Mouse (Mus musculus) left cerebral cortex, adult 2 months (tissue): Measurements from ENCODE around the gene Fsip1. TPM values are rescaled to one million over a fixed set of nuclear protein-coding genes. Genes with fewer than 3 reads are reported as not detected.

Experiments used
- DNase-seq, 2 experiments: peaks; one replicate each; pipeline ENCODE4 v3.0.0; 2021 to 2022; ENCODE audit warnings: low spot score in 2 of 2, mixed read lengths in 1 of 2; ENCODE audit errors: extremely low spot score in 1 of 2
- H3K27ac ChIP-seq: fragments of 200-600 bp; 2 replicates; pipeline ENCODE4 v1.8.1; 2022
- H3K4me3 ChIP-seq: fragments of 200-600 bp; 2 replicates; pipeline ENCODE4 v1.8.1; 2022
- CTCF ChIP-seq: fragments of 200-600 bp; IDR thresholded peaks from 2 replicates; pipeline ENCODE4 v1.8.1; 2022; ENCODE audit warnings: antibody characterized with exemption, mild to moderate bottlenecking, moderate library complexity
- intact Hi-C: fragments of 180-260 bp; cut with DNase I; formaldehyde crosslinking; loops from one replicate; pipeline ENCODE4 v1.15.1; 2025
- total RNA-seq, 2 experiments: library from RNA; stranded (reverse); gene quantifications; 2 replicates each; pipeline ENCODE4 v1.2.3; 2021

Gene Fsip1
- total RNA-seq, 2 experiments from 2014 or later, result 0.45 to 0.58 TPM

DNA sequence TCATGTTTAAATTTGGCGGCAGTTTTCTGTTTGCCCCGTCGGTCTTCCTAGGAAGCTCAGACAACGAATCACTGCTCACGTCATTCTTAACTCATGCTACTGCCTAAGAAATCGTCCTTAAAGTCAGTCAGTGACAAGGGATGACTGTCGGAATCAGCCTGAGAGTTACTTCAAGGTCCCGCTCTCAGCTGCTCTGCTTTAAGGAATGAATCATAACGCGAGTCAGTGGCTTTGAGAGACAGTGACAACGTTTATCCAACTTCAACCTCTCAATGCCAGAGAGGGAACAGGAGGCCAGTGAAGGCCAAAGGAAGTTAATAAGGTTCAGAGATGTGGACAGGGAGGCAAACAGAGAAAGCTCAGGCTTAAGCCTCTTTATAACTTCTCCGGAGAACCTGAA lies 7.8 kb downstream of the Fsip1 start:
- no peak for TF ChIP-seq CTCF
- DNase-seq, result no peak
- H3K27ac ChIP-seq, result no peak overlapping the region
- intact Hi-C loops, result loop anchor here (5.0 to 10.0 kb wide), 2 partner anchors 792 to 984 kb away; no protein-coding TSS in a partner anchor
- H3K4me3 ChIP-seq, result no peak overlapping the region

DNA sequence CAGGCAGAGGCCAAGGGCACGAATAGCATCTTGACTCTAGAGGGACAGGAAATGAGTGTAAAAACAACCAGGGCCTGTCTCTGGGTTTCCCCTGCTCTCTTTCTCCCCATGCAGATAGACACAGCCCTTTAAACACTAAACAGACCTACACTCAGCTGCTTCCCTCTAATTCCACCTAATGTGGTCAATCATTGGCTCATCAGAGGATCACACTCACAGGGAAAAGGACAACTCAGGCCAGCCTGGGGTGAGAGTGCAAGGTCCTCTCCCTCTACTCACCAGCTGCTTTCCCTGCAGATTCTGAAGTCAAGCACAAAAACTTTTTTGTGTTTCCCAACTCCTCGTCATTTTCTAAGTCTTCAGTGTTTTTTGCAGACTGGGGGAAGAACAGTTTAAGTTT lies 8.8 kb downstream of the Fsip1 start:
- Histone ChIP-seq H3K27ac (no peak overlapping the region), H3K4me3 (no peak overlapping the region)
- no peak for DNase-seq
- no peak for TF ChIP-seq CTCF
- intact Hi-C loops, result loop anchor here (5.0 to 10.0 kb wide), 2 partner anchors 791 to 983 kb away; no protein-coding TSS in a partner anchor

DNA sequence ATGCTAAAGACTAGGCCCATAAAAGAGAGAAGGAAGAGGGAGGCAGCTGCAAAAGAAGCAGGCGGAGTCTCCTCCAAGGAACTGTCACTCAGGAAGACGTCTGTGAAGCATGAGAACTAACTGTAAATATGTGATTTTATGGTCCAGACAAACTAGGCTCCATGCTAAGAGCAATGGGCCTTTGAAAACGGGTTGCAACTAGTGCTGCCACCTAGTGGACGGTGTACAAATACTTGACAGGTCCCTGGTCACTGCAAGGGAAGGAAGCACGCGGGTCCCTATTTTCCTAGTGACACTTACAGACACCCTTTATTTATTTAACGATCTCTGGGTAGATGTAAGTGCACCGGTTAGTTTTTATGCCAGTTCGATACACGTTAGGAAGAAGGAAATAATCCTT lies 10.9 kb downstream of the Fsip1 start:
- TF ChIP-seq CTCF, result peak; percentile 89
- H3K27ac ChIP-seq, result no peak overlapping the region
- intact Hi-C loops, result loop anchor here (1.0 to 10.0 kb wide), 3 partner anchors 705 to 981 kb away; no protein-coding TSS in a partner anchor

DNA sequence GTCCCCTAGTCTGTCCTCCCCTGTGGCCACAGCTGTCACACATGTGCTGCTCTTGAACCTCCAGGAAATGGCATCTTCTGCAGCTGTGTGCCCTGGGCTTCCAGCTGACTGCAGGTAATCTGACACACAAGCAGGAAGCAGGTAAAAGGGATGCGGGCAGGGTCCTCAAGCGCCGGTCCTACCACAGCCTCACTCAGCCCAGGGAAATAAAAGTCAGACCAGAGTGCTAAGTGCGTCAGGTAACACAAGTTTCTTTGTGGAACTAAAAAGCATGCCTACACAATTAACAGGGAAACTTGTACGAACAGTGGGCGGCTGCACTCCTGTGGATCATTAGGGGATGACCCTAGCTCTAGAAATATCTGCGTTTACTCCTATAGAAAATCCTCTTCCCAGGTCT lies 20.6 kb downstream of the Fsip1 start:
- TF ChIP-seq CTCF, result no peak
- Histone ChIP-seq H3K4me3 (no peak overlapping the region), H3K27ac (no peak overlapping the region)
- no peak for DNase-seq
- intact Hi-C loops, result no loop called here

More for the DNA sequence above, 10.9 kb downstream of the Fsip1 start:
- peak; percentile 57 to 76 for DNase-seq
- H3K4me3 ChIP-seq, result no peak overlapping the region

DNA sequence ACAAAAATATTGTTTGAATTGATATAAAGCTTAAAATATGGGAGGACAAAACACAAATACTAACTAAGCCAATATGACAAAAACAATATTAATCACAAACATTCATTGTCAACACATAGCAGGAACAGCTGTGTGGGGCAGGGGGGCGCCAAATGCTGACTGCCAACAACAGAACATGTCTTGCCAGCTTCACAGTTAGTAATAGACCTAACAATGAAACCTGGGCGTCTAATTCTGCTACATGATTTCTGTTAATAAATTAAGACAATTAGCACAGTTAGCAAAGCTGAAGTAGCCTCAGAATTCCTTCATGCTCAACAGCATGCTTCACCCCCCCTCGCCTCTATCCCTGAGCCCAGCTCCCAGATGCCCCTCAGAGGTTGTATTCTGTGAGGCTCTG lies 21.2 kb downstream of the Fsip1 start:
- no peak for TF ChIP-seq CTCF
- Histone ChIP-seq H3K4me3 (no peak overlapping the region), H3K27ac (no peak overlapping the region)
- DNase-seq, result no peak
- intact Hi-C loops, result no loop called here

DNA sequence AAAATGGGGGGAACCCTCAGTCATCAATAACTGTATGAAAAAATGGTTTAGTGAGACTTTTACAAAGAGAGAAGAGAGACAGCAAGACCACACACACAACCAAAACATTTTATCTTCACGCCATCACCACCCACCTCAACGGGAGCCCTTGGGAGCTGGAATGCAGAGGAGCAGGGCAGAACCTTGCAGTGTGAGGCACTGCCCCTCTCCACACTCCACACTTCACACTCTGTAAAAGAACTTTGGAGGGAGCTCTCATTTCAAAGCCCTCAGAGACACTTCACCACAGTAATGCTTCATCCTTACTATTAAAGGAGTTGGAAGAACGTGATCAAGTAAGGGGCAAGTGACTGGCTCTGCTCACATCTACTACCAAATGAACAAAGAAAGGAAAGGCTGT lies 26.2 kb downstream of the Fsip1 start:
- intact Hi-C loops, result no loop called here
- H3K4me3 ChIP-seq, result no peak overlapping the region
- no peak for DNase-seq

DNA sequence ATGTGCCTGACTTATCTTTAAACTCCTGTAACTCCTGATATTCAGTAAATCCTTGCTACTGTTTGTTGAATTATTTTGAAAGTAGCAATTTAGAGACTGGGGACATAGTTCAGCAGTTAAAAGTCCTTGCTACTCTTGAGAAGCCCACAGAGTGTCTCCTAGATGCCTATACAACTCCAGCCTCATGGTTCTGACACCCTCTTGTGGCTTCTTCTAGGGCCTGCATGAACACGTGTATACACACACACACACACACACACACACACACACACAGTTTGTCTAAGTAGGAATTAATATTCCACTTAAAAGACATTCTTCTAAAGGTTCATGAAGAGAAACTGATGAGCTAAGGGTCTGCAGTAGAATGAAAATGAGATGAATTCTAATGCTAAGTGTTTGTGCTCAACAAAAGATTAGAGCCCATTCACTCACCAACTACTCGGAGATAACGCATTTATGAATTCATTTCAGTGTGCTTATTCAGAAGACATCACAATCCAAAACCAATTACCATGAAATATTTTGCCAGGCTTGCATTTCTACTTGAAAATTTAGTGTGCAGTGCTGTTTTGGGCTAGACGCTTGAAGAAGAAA lies 28.2 kb downstream of the Fsip1 start:
- TF ChIP-seq CTCF, result no peak
- intact Hi-C loops, result no loop called here

More for the DNA sequence above, 26.2 kb downstream of the Fsip1 start:
- no peak for TF ChIP-seq CTCF
- H3K27ac ChIP-seq, result no peak overlapping the region

DNA sequence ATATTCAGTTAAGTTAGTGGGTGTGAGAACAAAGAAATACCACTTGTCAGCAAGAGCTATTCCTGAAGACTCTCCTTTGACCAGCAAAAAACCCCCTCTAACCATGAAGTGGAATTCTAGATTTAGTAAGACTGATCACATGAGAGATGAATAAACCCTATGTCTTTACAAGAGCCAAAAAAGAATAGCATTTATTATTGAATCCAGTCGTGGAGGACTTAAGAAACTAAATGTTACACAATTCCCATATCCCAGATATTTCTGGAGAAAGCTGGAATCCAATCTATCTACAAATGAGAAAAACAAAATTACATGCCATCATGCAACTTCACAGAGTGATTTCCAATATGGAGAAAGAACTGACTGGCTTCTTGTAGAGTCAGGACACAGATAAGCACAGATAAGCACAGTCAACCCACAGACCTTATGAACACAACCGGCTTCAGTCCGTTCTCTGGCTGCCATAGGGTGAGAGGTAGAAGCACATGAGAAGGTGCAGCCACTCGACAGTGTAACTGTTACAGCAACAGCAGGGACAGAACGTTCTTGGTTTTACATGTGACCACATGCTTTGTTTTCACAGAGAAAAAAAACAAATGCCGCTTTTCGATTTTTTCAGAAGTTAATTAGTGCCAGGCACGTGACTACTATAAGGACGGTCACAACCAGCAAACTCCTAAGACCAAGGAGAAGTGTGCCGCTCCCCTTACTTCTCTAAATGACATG lies 31.3 kb downstream of the Fsip1 start:
- DNase-seq, result no peak
- TF ChIP-seq CTCF, result no peak
- Histone ChIP-seq H3K27ac (no peak overlapping the region), H3K4me3 (no peak overlapping the region)
- intact Hi-C loops, result no loop called here

More for the DNA sequence above, 28.2 kb downstream of the Fsip1 start:
- Histone ChIP-seq H3K27ac (no peak overlapping the region), H3K4me3 (no peak overlapping the region)
- DNase-seq, result no peak

DNA sequence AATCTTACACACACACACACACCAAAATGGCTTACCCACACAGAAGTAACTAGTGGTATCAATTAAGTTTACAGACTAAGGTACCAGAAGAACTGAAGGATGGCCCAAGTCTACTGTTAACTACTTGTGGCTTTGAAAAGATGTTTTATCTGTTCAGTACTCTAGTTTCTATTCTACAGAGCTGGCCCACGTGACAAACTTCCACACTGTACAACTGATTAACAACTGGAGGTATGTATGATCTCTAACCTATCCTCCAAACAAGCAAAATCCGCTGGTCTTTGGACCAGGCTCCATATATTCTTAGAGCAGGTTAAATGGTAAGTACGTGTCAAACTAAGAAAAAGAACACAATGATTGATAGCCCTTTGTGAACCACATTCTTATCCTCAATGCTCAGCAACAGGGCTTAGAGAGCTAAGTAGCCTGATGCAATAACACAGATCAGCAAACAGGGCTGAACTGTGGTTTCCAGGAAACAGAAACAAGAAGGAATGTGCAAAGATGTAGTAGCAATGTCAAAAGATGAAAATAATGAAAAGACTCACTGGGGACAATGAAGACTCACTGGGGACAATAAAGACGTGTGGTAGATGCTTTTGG lies 38.7 kb downstream of the Fsip1 start:
- H3K4me3 ChIP-seq, result no peak overlapping the region
- intact Hi-C loops, result no loop called here
- DNase-seq, result no peak
- no peak for TF ChIP-seq CTCF
- H3K27ac ChIP-seq, result no peak overlapping the region

DNA sequence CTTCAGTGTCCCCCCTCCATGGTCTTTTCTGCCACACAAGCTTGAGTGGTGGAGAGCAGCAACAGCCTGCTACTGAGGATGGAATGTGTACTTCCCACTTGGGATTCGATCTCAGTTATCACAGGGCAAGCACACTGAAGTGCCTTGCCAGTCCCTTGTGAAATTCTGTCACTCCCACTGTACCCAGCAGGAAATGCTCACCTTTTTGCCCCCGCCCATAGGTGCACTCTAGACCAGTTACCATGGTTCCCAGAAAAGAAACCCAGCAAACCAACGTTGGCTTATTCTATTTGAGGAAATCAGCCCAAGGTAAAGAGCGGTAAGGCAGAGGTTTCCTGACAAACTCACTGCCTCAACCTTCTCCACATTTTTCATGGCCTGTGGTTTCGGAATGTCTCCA lies 47.1 kb downstream of the Fsip1 start:
- intact Hi-C loops, result no loop called here
- no peak overlapping the region for H3K27ac ChIP-seq
- TF ChIP-seq CTCF, result no peak
- no peak for DNase-seq
- no peak overlapping the region for H3K4me3 ChIP-seq

DNA sequence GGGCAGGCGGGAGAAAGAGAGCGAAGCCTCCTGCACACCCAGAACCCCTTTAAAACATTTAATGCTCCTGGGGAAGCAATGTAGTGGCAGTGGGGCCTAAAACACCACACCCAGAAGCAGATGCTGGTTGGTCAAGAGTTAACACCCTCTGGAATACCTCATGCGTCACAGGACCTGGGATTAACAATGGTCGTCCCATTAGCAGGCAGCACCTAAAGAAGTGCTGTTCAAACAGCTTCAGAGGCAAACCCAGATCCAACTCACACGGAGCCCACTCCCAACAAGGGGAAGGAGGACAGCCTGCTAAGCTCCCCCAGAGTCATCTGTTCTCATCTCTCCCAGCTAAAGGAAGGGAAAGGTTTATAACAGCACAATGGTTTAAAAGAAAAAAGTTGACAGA lies 48.1 kb downstream of the Fsip1 start:
- H3K4me3 ChIP-seq, result no peak overlapping the region
- intact Hi-C loops, result no loop called here
- no peak for TF ChIP-seq CTCF
- no peak for DNase-seq
- H3K27ac ChIP-seq, result no peak overlapping the region

DNA sequence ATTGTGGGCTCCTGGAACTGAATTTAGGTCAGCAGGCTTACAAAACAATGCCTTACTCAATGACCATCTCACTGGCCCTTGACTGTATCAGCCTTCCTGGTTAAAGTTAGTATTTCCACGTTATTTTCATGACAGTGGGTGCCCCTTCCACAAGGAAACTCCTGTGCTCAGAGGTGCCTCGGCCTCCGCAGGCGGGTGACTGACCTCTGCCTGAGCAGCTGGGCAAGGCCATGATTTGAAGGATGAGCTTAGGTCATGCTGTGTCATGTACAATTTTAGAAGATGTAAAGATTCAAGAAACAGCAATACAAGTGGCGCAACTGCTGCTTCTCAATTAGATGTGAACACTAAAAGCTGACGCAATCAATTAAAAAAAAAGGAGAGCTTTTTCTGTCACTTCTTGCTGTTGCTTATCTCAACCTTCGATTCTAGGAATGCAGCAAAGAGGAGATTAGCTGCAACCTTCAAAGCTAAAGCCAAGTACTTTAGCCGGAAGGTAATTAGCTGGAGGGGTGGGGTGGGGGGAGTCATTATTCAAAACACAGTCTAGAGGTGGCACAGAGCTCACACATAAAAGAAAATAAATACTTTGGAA lies 50.7 kb downstream of the Fsip1 start:
- H3K4me3 ChIP-seq, result no peak overlapping the region

More for the DNA sequence above, 50.7 kb downstream of the Fsip1 start:
- no peak for DNase-seq
- H3K27ac ChIP-seq, result no peak overlapping the region
- TF ChIP-seq CTCF, result no peak
- intact Hi-C loops, result no loop called here
